Mouse (Mus musculus) midbrain, postnatal 0 days (tissue): ENCODE measurements at regions not wholly inside any gene's neighbourhood (a gene's known extent, or its start where the extent isn't known, plus 50 kb on each side); places are given as distances from the start of the nearest gene placed in this dataset.

Experiments used
- ATAC-seq: fragments of 200-750 bp; cut with Nextera tagmentation; 2 replicates; pipeline ENCODE4 v1.8.0; 2017; ENCODE audit warnings: moderate number of reproducible peaks, mild to moderate bottlenecking, moderate TSS enrichment, moderate library complexity; ENCODE audit not compliant: low FRiP score
- DNase-seq: peaks from one replicate; pipeline ENCODE4 v3.0.0-alpha.2; 2015; ENCODE audit warnings: low spot score
- H3K27ac ChIP-seq: fragments of 300-500 bp; sonication (generic); 2 replicates; pipeline ENCODE4 v1.5.1; 2014; ENCODE audit warnings: low read depth, mild to moderate bottlenecking, low read length, mixed read lengths
- H3K27me3 ChIP-seq: fragments of 300-500 bp; sonication (generic); 2 replicates; pipeline ENCODE4 v1.6.1; 2014; ENCODE audit warnings: low read length, control low read depth, mixed read lengths; ENCODE audit not compliant: insufficient read depth
- H3K36me3 ChIP-seq: fragments of 300-500 bp; sonication (generic); 2 replicates; pipeline ENCODE4 v1.6.1; 2014; ENCODE audit warnings: low read length, control low read depth, mixed read lengths; ENCODE audit not compliant: insufficient read depth
- H3K4me1 ChIP-seq: fragments of 300-500 bp; sonication (generic); 2 replicates; pipeline ENCODE4 v1.6.1; 2014; ENCODE audit warnings: mild to moderate bottlenecking, control low read depth, antibody characterized with exemption, low read length, mixed read lengths; ENCODE audit not compliant: insufficient read depth
- H3K4me2 ChIP-seq: fragments of 300-500 bp; sonication (generic); 2 replicates; pipeline ENCODE4 v1.6.1; 2014; ENCODE audit warnings: low read depth, mild to moderate bottlenecking, low read length, mixed read lengths; ENCODE audit not compliant: poor library complexity, severe bottlenecking
- H3K4me3 ChIP-seq: fragments of 300-500 bp; sonication (generic); 2 replicates; pipeline ENCODE4 v1.5.1; 2014; ENCODE audit warnings: low read depth, mild to moderate bottlenecking, low read length, moderate library complexity
- H3K9ac ChIP-seq: fragments of 300-500 bp; sonication (generic); replicated peaks from 2 replicates; pipeline ENCODE4 v1.6.1; 2014; ENCODE audit warnings: mild to moderate bottlenecking, low read length, moderate library complexity, mixed read lengths; ENCODE audit not compliant: poor library complexity, severe bottlenecking
- H3K9me3 ChIP-seq: fragments of 300-500 bp; sonication (generic); 2 replicates; pipeline ENCODE4 v1.6.1; 2016; ENCODE audit warnings: low read length, control low read depth
- CTCF ChIP-seq: IDR thresholded peaks from 2 replicates; pipeline ENCODE4 v1.5.1; 2016; ENCODE audit warnings: antibody characterized with exemption, mild to moderate bottlenecking
- WGBS: fragments of 180-500 bp; shearing (Covaris S2); extraction: QIAGEN DNeasy Blood & Tissue Kit; methylation state at CpG from one replicate; pipeline ENCODE4 v1.1.7; 2014; 5-methylcytosine and 5-hydroxymethylcytosine counted together

DNA sequence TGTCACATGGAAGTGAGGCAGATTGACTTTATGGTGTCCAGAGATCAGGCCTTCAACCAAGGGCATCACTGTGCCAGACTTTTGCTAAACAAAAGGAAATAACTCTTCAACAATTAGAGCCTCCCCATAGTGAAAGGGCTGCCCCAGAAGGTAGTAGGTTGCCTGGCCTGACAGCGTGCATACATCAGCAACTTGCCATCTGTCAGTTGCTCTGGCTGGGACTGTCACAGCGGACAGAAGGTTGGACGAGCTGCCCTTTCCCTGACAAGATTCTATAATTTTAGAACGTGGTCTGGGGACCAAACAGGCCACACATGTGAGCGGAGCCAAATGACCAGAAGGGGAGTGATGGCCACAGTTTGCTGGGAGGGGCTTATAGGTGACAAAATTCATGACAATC is 119.7 kb upstream of the Rpl38 start:
- H3K4me2 ChIP-seq: no peak overlapping the region
- no peak for TF ChIP-seq CTCF
- ATAC-seq (no peak), DNase-seq (peak; percentile 22)
- no peaks in the 10 kb centered on the region for H3K36me3 ChIP-seq
- no peak overlapping the region for H3K4me3 ChIP-seq
- 77% methylated on average over 5 of the region's 5 CpGs for WGBS
- no peak overlapping the region for H3K9ac ChIP-seq
- no peaks in the 10 kb centered on the region for H3K4me1 ChIP-seq
- H3K27ac ChIP-seq: no peak overlapping the region
- no peaks in the 10 kb centered on the region for H3K27me3 ChIP-seq
- no peaks in the 10 kb centered on the region for H3K9me3 ChIP-seq

DNA sequence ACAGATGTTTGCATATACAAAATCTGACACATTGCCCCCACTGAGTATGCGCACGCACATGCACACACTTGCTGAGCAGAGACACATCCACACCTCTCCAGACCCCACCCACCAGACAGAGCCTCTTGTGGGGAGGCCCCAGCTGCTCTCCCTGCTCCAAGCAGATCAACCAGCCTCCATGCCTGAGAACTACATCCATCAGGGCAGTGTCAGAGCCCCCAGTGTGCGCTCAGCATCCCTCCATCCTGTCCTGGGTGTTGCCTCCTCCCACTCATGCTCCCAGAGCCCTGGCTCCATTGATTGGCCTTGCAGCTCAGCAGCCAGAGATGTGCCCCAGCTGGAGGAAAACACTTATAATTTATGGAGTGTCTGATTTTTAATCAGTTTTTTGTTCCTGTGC is 124.1 kb upstream of the Rpl38 start:
- TF ChIP-seq CTCF: no peak
- Histone ChIP-seq H3K9me3 (no peaks in the 10 kb centered on the region), H3K9ac (no peak overlapping the region), H3K4me1 (no peaks in the 10 kb centered on the region), H3K4me3 (no peak overlapping the region), H3K36me3 (no peaks in the 10 kb centered on the region), H3K27me3 (no peaks in the 10 kb centered on the region), H3K4me2 (no peak overlapping the region), H3K27ac (no peak overlapping the region)
- no peak for DNase-seq
- ATAC-seq: no peak
- 77% methylated on average over 3 of the region's 3 CpGs for WGBS

DNA sequence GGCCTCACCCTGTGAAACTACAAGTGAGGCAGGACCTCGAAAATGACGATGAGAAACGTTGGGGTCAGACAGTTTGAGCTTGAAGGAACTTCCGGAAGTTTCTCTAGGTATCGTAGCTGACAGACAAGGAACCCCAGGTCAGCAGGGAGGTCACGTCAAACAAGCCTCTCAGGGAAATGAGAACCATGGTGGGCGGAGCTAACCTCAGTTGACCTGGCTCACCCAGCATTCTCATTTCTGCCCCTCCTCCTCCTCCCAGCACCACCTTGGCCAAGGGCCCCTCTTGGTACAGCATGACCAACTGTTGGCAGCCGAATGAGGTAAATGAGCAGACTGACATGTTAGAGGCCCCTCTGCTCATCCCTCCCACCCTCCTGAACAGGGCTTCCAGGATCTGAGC is 126.2 kb upstream of the Rpl38 start:
- TF ChIP-seq CTCF: no peak
- WGBS: 75% methylated on average over 8 of the region's 8 CpGs
- Histone ChIP-seq H3K27me3 (no peaks in the 10 kb centered on the region), H3K4me2 (no peak overlapping the region), H3K9ac (no peak overlapping the region), H3K4me1 (no peaks in the 10 kb centered on the region; the same call in 1 of the 2 replicates), H3K4me3 (no peak overlapping the region), H3K27ac (no peak overlapping the region), H3K36me3 (no peaks in the 10 kb centered on the region), H3K9me3 (no peaks in the 10 kb centered on the region)
- DNase-seq: no peak
- no peak for ATAC-seq

DNA sequence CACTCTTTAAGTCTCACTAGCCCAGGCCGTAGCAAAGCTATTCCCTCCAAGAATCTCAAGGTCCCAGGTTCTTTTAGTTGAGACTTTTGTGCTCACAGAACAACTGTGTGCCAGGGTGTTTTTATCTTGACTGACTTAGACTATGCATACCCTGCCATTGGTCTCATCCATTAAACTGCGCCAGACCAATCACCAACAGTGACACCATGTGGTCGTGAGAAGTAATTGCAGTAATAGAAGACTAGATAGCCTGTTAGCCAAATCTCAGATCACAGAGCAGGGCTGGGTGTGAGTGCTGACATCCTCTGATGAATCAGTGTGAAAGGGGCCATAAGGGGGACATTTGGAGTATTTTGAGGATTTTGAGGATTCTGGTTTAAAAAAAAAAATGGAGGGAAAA is 127.8 kb upstream of the Rpl38 start:
- H3K9ac ChIP-seq: no peak overlapping the region
- H3K4me2 ChIP-seq: no peak overlapping the region
- 73% methylated on average over 3 of the region's 3 CpGs for WGBS
- peaks cover 2% of the 10 kb centered on the region; the same call in 1 of the 2 replicates for H3K4me1 ChIP-seq
- ATAC-seq (no peak), DNase-seq (no peak)
- peak; percentile 43 for TF ChIP-seq CTCF
- no peaks in the 10 kb centered on the region for H3K27me3 ChIP-seq
- H3K36me3 ChIP-seq: no peaks in the 10 kb centered on the region
- H3K27ac ChIP-seq: no peak overlapping the region
- H3K9me3 ChIP-seq: no peaks in the 10 kb centered on the region
- H3K4me3 ChIP-seq: no peak overlapping the region

DNA sequence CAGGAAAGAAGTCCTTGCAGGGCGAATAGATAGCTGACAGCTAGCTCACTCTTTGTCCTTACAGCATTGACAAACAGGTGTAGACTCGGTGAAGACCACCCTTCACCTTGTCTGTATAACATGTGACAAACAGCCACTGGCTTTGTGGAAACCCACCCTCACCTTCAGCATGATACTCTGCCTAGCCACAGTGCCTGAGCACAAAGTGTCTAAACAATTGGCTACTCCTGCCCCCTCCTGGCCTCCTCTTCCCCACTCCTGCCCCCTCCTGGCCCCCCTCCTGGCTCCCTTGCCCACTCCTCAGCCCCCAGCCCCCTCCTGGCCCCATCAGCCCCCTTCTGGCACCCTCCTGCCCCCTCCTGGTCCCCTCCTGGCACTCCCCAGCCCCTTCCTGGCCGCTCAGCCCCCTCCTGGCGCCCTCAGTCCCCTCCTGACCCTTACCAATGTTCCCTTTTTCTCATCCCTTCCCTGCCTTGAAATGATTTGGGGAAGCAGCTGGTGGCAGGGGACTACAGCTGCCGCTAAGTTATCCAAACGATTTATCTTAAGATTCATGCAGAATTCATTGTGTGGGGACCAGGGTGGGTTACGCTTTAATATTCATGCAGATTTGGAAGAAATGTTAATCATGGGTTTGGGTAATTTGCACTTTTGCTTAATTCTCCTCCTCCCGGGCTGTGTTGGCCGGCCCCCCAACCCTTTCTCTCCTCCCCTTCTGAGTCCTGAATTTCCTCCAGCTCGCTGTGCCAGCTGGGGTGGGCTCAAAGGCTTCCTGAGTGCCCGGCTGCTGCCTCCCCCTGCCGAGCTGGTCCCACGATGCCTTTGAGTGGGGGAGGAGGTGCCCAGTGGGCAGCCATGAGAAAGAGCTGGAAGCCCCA is 131.5 kb upstream of the Rpl38 start:
- 13% methylated on average over 13 of the region's 13 CpGs for WGBS
- Histone ChIP-seq H3K4me1 (peaks cover 5% of the 10 kb centered on the region; the same call in 1 of the 2 replicates), H3K9me3 (no peaks in the 10 kb centered on the region), H3K9ac (0 out of 2 replicates have a peak overlapping the region, but pooled peaks have one; percentile 33), H3K27me3 (no peaks in the 10 kb centered on the region), H3K36me3 (no peaks in the 10 kb centered on the region), H3K4me3 (no peak overlapping the region), H3K27ac (no peak overlapping the region), H3K4me2 (no peak overlapping the region)
- no peak for TF ChIP-seq CTCF
- ATAC-seq: 0 out of 2 replicates have a peak, but pooled peaks have one; percentile 44
- peak; percentile 67 for DNase-seq

DNA sequence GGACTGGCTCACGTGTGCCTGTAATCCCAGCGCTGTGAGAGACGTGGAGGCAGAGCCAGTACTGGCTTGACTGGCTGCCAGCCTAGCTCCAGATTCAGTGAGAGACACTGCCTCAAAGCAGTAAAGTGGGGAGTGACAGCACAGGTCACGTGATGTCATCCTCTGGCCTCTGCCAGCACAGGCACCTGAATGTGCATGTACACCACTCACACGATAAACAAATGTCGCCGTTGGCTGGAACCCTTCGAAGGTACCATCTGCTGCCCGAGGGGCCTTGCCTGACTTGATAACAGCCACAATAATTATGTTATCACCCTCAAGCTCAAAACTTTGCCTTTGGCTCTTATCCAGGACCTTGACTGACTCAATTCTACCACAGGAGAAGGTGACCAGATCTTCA is 132.4 kb upstream of the Rpl38 start:
- Histone ChIP-seq H3K4me2 (no peak overlapping the region), H3K9ac (no peak overlapping the region), H3K9me3 (no peaks in the 10 kb centered on the region), H3K27me3 (no peaks in the 10 kb centered on the region), H3K4me3 (no peak overlapping the region), H3K27ac (no peak overlapping the region), H3K4me1 (peaks cover 5% of the 10 kb centered on the region; the same call in 1 of the 2 replicates), H3K36me3 (no peaks in the 10 kb centered on the region)
- WGBS: 89% methylated on average over 9 of the region's 9 CpGs
- TF ChIP-seq CTCF: no peak
- DNase-seq (no peak), ATAC-seq (no peak)
